Mouse (Mus musculus) ES-Bruce4 (cell line): ENCODE data around the gene Triobp.
"Not testable (repeated sequence)": the region's sequence is repeated elsewhere in the genome, so short reads cannot be mapped to it uniquely, and the experiment has no call there.

Source experiments
- CTCF ChIP-seq: IDR thresholded peaks from one replicate; pipeline ENCODE4 v1.8.1; 2011; ENCODE audit warnings: low read depth, low read length
- EP300 ChIP-seq: IDR thresholded peaks from 2 replicates; pipeline ENCODE4 v1.6.1; 2011; ENCODE audit warnings: low read depth, low read length; ENCODE audit not compliant: insufficient read depth
- POLR2A ChIP-seq: IDR thresholded peaks from one replicate; pipeline ENCODE4 v1.8.1; 2011; ENCODE audit warnings: low read length; ENCODE audit not compliant: insufficient read depth

DNA sequence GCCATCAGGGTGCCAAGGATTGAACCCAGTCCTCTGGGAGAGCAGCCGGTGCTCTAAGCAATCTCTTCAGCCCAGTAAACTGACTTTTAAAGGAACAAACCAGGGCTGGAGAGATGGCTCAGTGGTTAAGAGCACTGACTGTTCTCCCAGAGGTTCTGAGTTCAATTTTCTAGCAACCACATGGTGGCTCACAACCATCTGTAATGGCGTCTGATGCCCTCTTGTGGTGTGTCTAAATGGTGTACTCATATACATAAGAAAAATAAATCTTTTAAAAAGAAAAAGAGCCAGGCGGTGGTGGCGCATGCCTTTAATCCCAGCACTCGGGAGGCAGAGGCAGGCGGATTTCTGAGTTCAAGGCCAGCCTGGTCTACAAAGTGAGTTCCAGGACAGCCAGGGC is 60.3 kb downstream of the Triobp start:
- TF ChIP-seq CTCF, POLR2A, EP300: not testable (repeated sequence)
